Mouse (Mus musculus) midbrain, embryonic 11.5 days (tissue): ENCODE results near the gene Trim50. TPM values are rescaled to one million over a fixed set of nuclear protein-coding genes. Genes with fewer than 3 reads are reported as not detected.
A peak's percentile ranks its signal among the peaks of the same experiment; 100 is the strongest.
"Not testable (repeated sequence)": the region's sequence is repeated elsewhere in the genome, so short reads cannot be mapped to it uniquely, and the experiment has no call there.

Experiments
- ATAC-seq: fragments of 200-750 bp; cut with Nextera tagmentation; 2 replicates; pipeline ENCODE4 v1.8.0; 2017; ENCODE audit warnings: moderate TSS enrichment, moderate library complexity; ENCODE audit not compliant: low FRiP score
- DNase-seq: peaks from one replicate; pipeline ENCODE4 v3.0.0; 2015; ENCODE audit warnings: low spot score; ENCODE audit errors: missing footprints
- H3K27ac ChIP-seq: fragments of 300-500 bp; sonication (generic); 2 replicates; pipeline ENCODE4 v1.5.1; 2014; ENCODE audit warnings: low read depth, low read length
- H3K27me3 ChIP-seq: fragments of 300-500 bp; sonication (generic); 2 replicates; pipeline ENCODE4 v1.6.1; 2014; ENCODE audit warnings: mild to moderate bottlenecking, low read length, moderate library complexity, mixed read lengths; ENCODE audit not compliant: control insufficient read depth, insufficient read depth
- H3K36me3 ChIP-seq: fragments of 300-500 bp; sonication (generic); 2 replicates; pipeline ENCODE4 v1.6.1; 2014; ENCODE audit warnings: mild to moderate bottlenecking, low read length, moderate library complexity, mixed read lengths; ENCODE audit not compliant: control insufficient read depth, insufficient read depth
- H3K4me1 ChIP-seq: fragments of 300-500 bp; sonication (generic); 2 replicates; pipeline ENCODE4 v1.6.1; 2014; ENCODE audit warnings: low read length; ENCODE audit not compliant: control insufficient read depth, insufficient read depth
- H3K4me2 ChIP-seq: fragments of 300-500 bp; sonication (generic); 2 replicates; pipeline ENCODE4 v1.6.1; 2014; ENCODE audit warnings: mild to moderate bottlenecking, moderate library complexity
- H3K4me3 ChIP-seq: fragments of 300-500 bp; sonication (generic); 2 replicates; pipeline ENCODE4 v1.5.1; 2014; ENCODE audit warnings: low read depth, low read length
- H3K9ac ChIP-seq: fragments of 300-500 bp; sonication (generic); 2 replicates; pipeline ENCODE4 v1.6.1; 2014; ENCODE audit warnings: low read length
- H3K9me3 ChIP-seq: fragments of 300-500 bp; sonication (generic); 2 replicates; pipeline ENCODE4 v1.6.1; 2016; ENCODE audit warnings: low read length; ENCODE audit not compliant: control insufficient read depth
- WGBS: fragments of 180-500 bp; shearing (Covaris S2); extraction: QIAGEN DNeasy Blood & Tissue Kit; methylation state at CpG from one replicate; pipeline ENCODE4 v1.1.7; 2014; 5-methylcytosine and 5-hydroxymethylcytosine counted together
- polyA plus RNA-seq: library from polyadenylated mRNA; unstranded; fragments of >200 nt; fragmentation: Nextera tagmentation; extraction: Ambion mirVana; gene quantifications from 2 replicates; pipeline ENCODE4 v1.2.1, GENCODE M21; 2014

The Trim50 gene
- polyA plus RNA-seq, 1 experiment from 2014 or later: not detected

GRCm38 (mm10) chr5:135359772-135360171 is 6.7 kb downstream of the Trim50 start:
- H3K27me3 ChIP-seq: no peaks in the 10 kb centered on the region
- H3K36me3 ChIP-seq: no peaks in the 10 kb centered on the region
- WGBS: 95% methylated on average over 2 of the region's 2 CpGs
- no peak overlapping the region for H3K4me2 ChIP-seq
- no peak for ATAC-seq
- DNase-seq: peak; percentile 41
- H3K4me3 ChIP-seq: no peak overlapping the region
- no peak overlapping the region for H3K9ac ChIP-seq
- no peaks in the 10 kb centered on the region for H3K9me3 ChIP-seq
- no peak overlapping the region for H3K27ac ChIP-seq
- no peaks in the 10 kb centered on the region for H3K4me1 ChIP-seq

GRCm38 (mm10) chr5:135362572-135362971 is 9.5 kb downstream of the Trim50 start:
- no peaks in the 10 kb centered on the region for H3K27me3 ChIP-seq
- H3K4me1 ChIP-seq: no peaks in the 10 kb centered on the region
- H3K27ac ChIP-seq: no peak overlapping the region
- 89% methylated on average over 3 of the region's 3 CpGs for WGBS
- no peak overlapping the region for H3K4me2 ChIP-seq
- no peaks in the 10 kb centered on the region for H3K9me3 ChIP-seq
- H3K4me3 ChIP-seq: no peak overlapping the region
- no peak overlapping the region for H3K9ac ChIP-seq
- no peak for ATAC-seq
- no peaks in the 10 kb centered on the region for H3K36me3 ChIP-seq
- DNase-seq: no peak

GRCm38 (mm10) chr5:135363540-135363939 is 10.4 kb downstream of the Trim50 start:
- no peak overlapping the region for H3K4me3 ChIP-seq
- peak; percentile 55; the same call in 1 of the 2 replicates for ATAC-seq

GRCm38 (mm10) chr5:135367841-135368240 is 14.7 kb downstream of the Trim50 start:
- peaks cover 3% of the 10 kb centered on the region; the same call in 1 of the 2 replicates for H3K36me3 ChIP-seq
- no peak overlapping the region for H3K4me2 ChIP-seq
- H3K4me1 ChIP-seq: peaks cover 5% of the 10 kb centered on the region
- no peaks in the 10 kb centered on the region for H3K27me3 ChIP-seq
- no peak overlapping the region for H3K27ac ChIP-seq
- H3K4me3 ChIP-seq: no peak overlapping the region
- DNase-seq (peak; percentile 86), ATAC-seq (no peak)
- no peaks in the 10 kb centered on the region for H3K9me3 ChIP-seq
- H3K9ac ChIP-seq: no peak overlapping the region
- 53% methylated on average over 6 of the region's 6 CpGs for WGBS

More at GRCm38 (mm10) chr5:135363540-135363939, 10.4 kb downstream of the Trim50 start:
- no peak overlapping the region for H3K9ac ChIP-seq
- H3K4me1 ChIP-seq: no peaks in the 10 kb centered on the region
- H3K36me3 ChIP-seq: no peaks in the 10 kb centered on the region
- H3K27me3 ChIP-seq: no peaks in the 10 kb centered on the region
- DNase-seq: peak; percentile 92
- no peak overlapping the region for H3K4me2 ChIP-seq
- H3K27ac ChIP-seq: no peak overlapping the region
- WGBS: 26% methylated on average over 12 of the region's 12 CpGs
- no peaks in the 10 kb centered on the region for H3K9me3 ChIP-seq

GRCm38 (mm10) chr5:135368312-135368711 is 15.2 kb downstream of the Trim50 start:
- Histone ChIP-seq H3K27me3 (no peaks in the 10 kb centered on the region), H3K9ac (no peak overlapping the region), H3K36me3 (peaks cover 6% of the 10 kb centered on the region), H3K4me3 (no peak overlapping the region), H3K27ac (no peak overlapping the region), H3K4me1 (peaks cover 5% of the 10 kb centered on the region), H3K9me3 (no peaks in the 10 kb centered on the region), H3K4me2 (no peak overlapping the region)
- WGBS: 80% methylated on average over 6 of the region's 6 CpGs
- ATAC-seq (no peak), DNase-seq (peak; percentile 79)

- ATAC-seq, H3K27me3 ChIP-seq, H3K9me3 ChIP-seq, H3K4me1 ChIP-seq, H3K27ac ChIP-seq: not testable (repeated sequence)
- Histone ChIP-seq H3K4me2 (peak overlapping the region; percentile 82), H3K4me3 (peak overlapping the region; percentile 78), H3K9ac (peak overlapping the region; percentile 64), H3K36me3 (peaks cover 11% of the 10 kb centered on the region)
- WGBS: 57% methylated on average over 9 of the region's 9 CpGs
- DNase-seq: peak; percentile 83
These were observed 16.1 kb downstream of the Trim50 start for GRCm38 (mm10) chr5:135369196-135369595.

- peaks cover 5% of the 10 kb centered on the region for H3K4me1 ChIP-seq
- H3K36me3 ChIP-seq: peaks cover 11% of the 10 kb centered on the region
- H3K27ac ChIP-seq: peak within 1 kb of the TSS; percentile 21; the same call in 1 of the 2 replicates
- under 1% methylated on average over 64 of the region's 64 CpGs for WGBS
- H3K4me3 ChIP-seq: peak within 1 kb of the TSS; percentile 78
- H3K4me2 ChIP-seq: peak within 1 kb of the TSS; percentile 82
- no peaks in the 10 kb centered on the region for H3K9me3 ChIP-seq
- H3K9ac ChIP-seq: peak within 1 kb of the TSS; percentile 64
- ATAC-seq: peak; percentile 77
- DNase-seq: peak; percentile 100
- no peaks in the 10 kb centered on the region for H3K27me3 ChIP-seq
These were observed 16.9 kb downstream of the Trim50 start, which contains the start of gene Nsun5 for GRCm38 (mm10) chr5:135369787-135370654. Gene Nsun5 (plus strand): TSS chr5:135369953.

- Histone ChIP-seq H3K27me3 (no peaks in the 10 kb centered on the region), H3K27ac (no peak overlapping the region), H3K4me3 (no peak overlapping the region), H3K9ac (no peak overlapping the region), H3K36me3 (peaks cover 21% of the 10 kb centered on the region), H3K4me2 (no peak overlapping the region), H3K9me3 (no peaks in the 10 kb centered on the region), H3K4me1 (peaks cover 5% of the 10 kb centered on the region)
- no peak for DNase-seq
- ATAC-seq: no peak
- WGBS: 97% methylated on average over 13 of the region's 13 CpGs
These were observed 18.1 kb downstream of the Trim50 start for GRCm38 (mm10) chr5:135371195-135371594.

GRCm38 (mm10) chr5:135373601-135374000 is 20.5 kb downstream of the Trim50 start:
- 96% methylated on average over 5 of the region's 5 CpGs for WGBS
- peak; percentile 61 for DNase-seq
- ATAC-seq: no peak

More at GRCm38 (mm10) chr5:135373601-135374000, 20.5 kb downstream of the Trim50 start:
- Histone ChIP-seq H3K27ac (no peak overlapping the region), H3K9me3 (no peaks in the 10 kb centered on the region), H3K4me2 (no peak overlapping the region), H3K9ac (no peak overlapping the region), H3K4me1 (peaks cover 5% of the 10 kb centered on the region), H3K27me3 (no peaks in the 10 kb centered on the region), H3K4me3 (no peak overlapping the region), H3K36me3 (peaks cover 24% of the 10 kb centered on the region)
